Mouse (Mus musculus) gonadal fat pad, adult 2 months (tissue): Measurements from ENCODE around the gene Cant1. TPM values are rescaled to one million over a fixed set of nuclear protein-coding genes. Genes with fewer than 3 reads are reported as not detected.

ENCODE experiments used
- DNase-seq: peaks from one replicate; pipeline ENCODE4 v3.0.0-alpha.2; 2012; ENCODE audit warnings: low read depth
- polyA plus RNA-seq: library from polyadenylated mRNA; depleted of rRNA; stranded (reverse); fragments of >200 nt; gene quantifications from 2 replicates; pipeline ENCODE4 v1.2.3, GENCODE M21; 2012; rRNA removed

Gene Cant1
- polyA plus RNA-seq, 1 experiment, result 54.7 TPM

DNA sequence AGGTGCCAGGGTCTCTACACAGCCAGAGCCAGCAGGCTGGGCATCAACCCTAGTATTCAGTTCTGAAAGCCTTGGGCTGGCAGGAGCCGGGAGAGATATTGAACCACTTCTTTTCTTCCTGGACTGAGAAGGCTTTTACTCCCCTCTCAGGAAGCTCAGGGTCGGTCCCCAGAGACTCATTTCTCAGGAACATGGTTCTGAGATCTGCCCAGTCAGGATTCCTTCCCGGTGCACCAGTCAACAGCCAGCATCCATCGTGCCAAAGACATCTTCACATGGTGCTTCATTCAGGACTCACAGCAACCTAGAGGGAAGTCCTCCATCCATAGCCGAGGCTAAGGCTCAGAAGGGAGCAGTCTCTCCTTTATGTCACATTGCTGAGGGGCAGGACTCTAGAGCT lies 44.4 kb downstream of the Cant1 start:
- no peak for DNase-seq

DNA sequence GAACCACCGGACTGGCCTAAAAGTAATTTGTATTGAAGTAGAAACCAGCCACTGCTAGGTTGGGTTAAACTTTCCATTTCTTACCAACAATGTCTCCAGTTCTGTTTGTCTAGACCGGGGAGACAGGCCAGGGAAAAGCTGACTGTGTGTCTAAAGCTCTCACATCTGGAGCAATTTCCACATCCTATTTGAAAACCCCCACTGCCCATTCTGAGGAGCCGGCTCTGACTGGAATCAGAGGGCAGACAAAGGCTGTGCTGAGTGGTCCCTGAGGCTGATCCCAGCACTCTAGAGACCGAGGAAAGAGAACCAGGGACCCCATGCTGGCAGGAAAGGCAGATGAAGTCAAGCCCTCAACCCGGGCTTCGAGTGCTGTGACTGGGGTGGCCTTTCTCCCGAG lies 46.2 kb downstream of the Cant1 start:
- no peak for DNase-seq

- no peak for DNase-seq
These were observed 47.0 kb downstream of the Cant1 start for GRCm38 (mm10) chr11:118371876-118372275.

- no peak for DNase-seq
These were observed 49.2 kb downstream of the Cant1 start for GRCm38 (mm10) chr11:118369657-118370056.

DNA sequence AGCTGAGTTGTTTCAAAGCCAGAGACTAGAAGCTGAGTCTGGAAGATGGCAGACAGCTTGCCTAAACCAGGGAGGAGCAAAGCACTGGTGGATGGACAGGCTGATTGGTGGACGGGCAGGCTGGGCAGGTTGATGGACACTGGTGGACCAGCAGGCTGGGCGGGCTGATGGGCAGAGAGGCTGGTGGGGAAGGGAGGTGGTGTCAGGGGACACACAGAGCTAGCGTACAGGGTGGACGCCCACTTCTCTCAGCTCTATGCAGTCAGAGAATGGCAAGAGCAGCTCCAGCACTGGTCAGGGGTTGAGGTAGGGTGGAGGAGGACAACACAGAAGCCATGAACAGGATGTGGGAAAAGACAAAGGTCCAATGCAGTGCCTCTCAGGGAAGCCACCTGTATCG lies 49.6 kb downstream of the Cant1 start:
- no peak for DNase-seq

GRCm38 (mm10) chr11:118368330-118368729 lies 50.6 kb downstream of the Cant1 start:
- DNase-seq, result no peak

DNA sequence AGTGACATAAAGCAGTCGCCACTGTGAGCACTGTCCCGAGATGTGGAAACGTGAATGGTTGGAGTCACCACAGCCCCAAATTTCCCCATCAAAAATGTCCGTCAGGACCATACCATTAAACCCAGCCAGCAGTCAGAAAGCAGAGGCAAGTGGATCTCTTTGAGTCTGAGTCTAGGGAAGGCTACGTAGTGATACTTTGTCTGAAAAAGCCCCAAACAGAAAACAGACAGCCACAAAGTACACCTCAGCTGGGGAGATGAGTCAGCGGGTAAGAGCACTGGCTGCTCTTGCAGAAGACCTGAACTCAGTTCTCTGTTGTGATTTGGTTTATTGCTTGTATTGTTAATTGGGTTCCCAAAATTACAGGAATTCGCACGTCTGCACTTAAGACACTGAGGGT lies 52.3 kb downstream of the Cant1 start:
- DNase-seq, result no peak

- DNase-seq, result no peak
These were observed 52.8 kb downstream of the Cant1 start for GRCm38 (mm10) chr11:118366108-118366507.

DNA sequence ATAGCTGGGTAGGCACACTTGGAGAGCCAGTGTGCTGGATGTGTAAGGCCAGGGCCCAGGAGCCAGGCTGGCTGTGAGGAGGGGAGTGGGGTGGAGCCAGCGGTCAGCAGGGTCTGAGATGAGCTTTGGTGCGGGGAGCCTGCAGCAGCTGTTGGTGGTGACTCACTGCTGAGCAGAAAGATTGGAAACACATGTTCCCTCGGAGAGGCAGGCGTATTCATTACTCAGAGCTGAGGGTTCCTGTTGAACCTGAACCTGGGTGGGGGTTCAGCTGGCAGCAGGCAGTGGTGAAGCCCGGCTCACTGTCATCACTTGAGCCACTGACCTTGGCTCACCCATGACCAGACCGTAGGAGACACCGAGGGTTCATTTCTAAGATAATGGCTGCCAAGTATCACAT lies 53.7 kb downstream of the Cant1 start:
- no peak for DNase-seq

DNA sequence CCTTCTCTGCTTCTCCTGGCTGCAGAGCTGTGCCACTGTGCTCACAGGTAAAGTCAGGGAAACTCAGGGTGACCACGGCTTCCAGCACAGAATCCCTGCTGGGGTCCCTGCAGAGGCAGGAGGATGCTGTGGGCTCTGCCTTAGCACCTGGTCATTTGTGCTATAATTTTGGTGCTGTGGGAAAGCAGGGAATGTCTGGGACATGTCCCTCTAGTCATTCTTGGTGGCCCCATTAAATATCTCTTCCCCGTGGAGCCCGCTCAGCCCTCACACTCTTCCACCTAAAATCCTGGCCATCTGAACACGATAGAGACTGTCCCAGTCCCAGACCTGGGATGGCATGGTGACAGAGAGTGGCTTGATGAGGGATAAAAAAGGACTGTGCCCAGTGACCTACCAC lies 54.9 kb downstream of the Cant1 start:
- no peak for DNase-seq

GRCm38 (mm10) chr11:118362971-118363518 lies 55.8 kb downstream of the Cant1 start:
- DNase-seq, result no peak

DNA sequence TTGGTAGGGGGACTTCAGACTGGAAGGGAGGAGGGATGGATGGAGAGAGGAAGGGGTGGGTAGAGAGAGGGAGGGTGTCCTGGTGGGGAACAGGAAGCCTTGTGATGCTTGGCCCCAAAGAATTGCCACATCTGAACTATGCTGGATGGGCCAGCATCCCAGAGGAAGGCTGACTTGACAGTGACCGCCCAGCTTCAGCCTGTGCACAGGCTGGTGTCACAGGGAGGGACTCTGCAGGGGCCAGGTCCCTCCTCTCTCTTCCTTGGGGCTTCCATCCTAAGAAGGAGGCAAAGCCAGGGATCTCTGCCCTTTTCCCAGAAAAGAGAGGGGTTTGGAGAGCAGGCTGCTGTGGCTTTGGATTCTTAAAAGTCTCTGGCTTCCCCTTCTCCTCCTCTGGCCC lies 56.4 kb downstream of the Cant1 start:
- no peak for DNase-seq

DNA sequence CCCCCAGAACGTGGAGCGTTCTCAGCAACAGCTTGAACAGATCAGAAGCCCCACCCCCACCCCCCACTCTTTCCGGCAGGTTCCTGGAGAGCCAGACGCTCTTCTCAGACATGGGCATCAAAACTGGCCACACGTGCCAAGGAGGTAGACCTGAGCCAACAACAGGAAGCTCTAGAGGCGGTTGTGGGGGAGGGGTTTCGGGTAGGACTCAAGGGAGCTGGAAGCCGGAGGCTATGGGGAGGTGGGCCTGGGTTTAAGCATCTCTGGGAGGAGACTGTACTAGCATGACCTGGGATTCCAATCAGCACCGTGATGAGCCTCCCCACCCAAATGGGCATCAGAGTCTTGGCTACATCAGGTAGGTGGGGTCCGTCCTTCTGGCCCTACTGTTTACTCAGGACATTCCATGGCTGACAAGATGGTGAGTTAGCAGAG lies 58.0 kb downstream of the Cant1 start:
- no peak for DNase-seq

- DNase-seq, result no peak
These were observed 58.4 kb downstream of the Cant1 start for GRCm38 (mm10) chr11:118360491-118360890.

Other genes with a start within 250 kb of the Cant1 start
- gene Cyth1, start 170.5 kb downstream of the Cant1 start, polyA plus RNA-seq, result 18.2 and 19.6 TPM in 2 replicates
- gene Usp36, start 128.8 kb downstream of the Cant1 start, polyA plus RNA-seq, result 11.6 and 13.6 TPM in 2 replicates
- 0.95 and 1.4 TPM in 2 replicates for gene Cep295nl, start 76.6 kb downstream of the Cant1 start, polyA plus RNA-seq
- 161 and 230 TPM in 2 replicates for gene Timp2, start 63.3 kb downstream of the Cant1 start, polyA plus RNA-seq
- gene Lgals3bp, start 17.0 kb downstream of the Cant1 start, polyA plus RNA-seq, result 271 and 275 TPM in 2 replicates
- gene C1qtnf1, start 9.1 kb upstream of the Cant1 start, polyA plus RNA-seq, result 29.2 and 32.3 TPM in 2 replicates
- 19.2 and 20.8 TPM in 2 replicates for gene Engase, start 57.7 kb upstream of the Cant1 start, polyA plus RNA-seq